Mouse (Mus musculus): ENCODE data around the gene Map3k4. TPM values are rescaled to one million over a fixed set of nuclear protein-coding genes. Genes with fewer than 3 reads are reported as not detected.
"Not testable (repeated sequence)": the region's sequence is repeated elsewhere in the genome, so short reads cannot be mapped to it uniquely, and the experiment has no call there.

Gene Map3k4
- polyA plus RNA-seq, 1 experiment = 19.6 TPM

- no peaks in the 10 kb centered on the region for H3K27me3 ChIP-seq (ENCODE audit: control insufficient read depth, insufficient read depth, insufficient read length)
- no peaks in the 10 kb centered on the region for H3K36me3 ChIP-seq (ENCODE audit: control insufficient read depth, insufficient read depth)
- peak overlapping the region; percentile 20 for H3K4me2 ChIP-seq (ENCODE audit: low read depth)
- peaks cover 60% of the 10 kb centered on the region for H3K79me2 ChIP-seq (ENCODE audit: control insufficient read depth, insufficient read depth)
- no peak overlapping the region for H3K4me3 ChIP-seq
- TF ChIP-seq USF1 (IDR thresholded peaks at IDR 0.05; ENCODE audit: low read depth) (no peak), MYOG (IDR thresholded peaks at IDR 0.05; ENCODE audit: control insufficient read depth in 1 of 3, insufficient read depth in 1 of 3, insufficient read length in 2 of 3, low read depth in 2 of 3) (no peak), POLR2A (IDR thresholded peaks at IDR 0.05; ENCODE audit: insufficient read length, low read depth) (no peak), TCF12 (IDR thresholded peaks at IDR 0.05; ENCODE audit: insufficient read depth, poor library complexity, severe bottlenecking) (no peak), E2F4 (IDR thresholded peaks at IDR 0.05; ENCODE audit: insufficient read depth) (no peak), CEBPB (IDR thresholded peaks at IDR 0.05; ENCODE audit: insufficient read depth, poor library complexity, severe bottlenecking) (no peak)
- no peak overlapping the region for H3ac ChIP-seq (ENCODE audit: control insufficient read depth, insufficient read length)
Measured at GRCm38 (mm10) chr17:12291151-12291550, 27.4 kb downstream of the Map3k4 start.

GRCm38 (mm10) chr17:12290735-12291134 lies 27.9 kb downstream of the Map3k4 start:
- Histone ChIP-seq H3K4me3 (no peak overlapping the region), H3K4me2 (ENCODE audit: low read depth) (peak overlapping the region; percentile 20), H3K36me3 (ENCODE audit: control insufficient read depth, insufficient read depth) (no peaks in the 10 kb centered on the region), H3ac (ENCODE audit: control insufficient read depth, insufficient read length) (no peak overlapping the region), H3K27me3 (ENCODE audit: control insufficient read depth, insufficient read depth, insufficient read length) (no peaks in the 10 kb centered on the region), H3K79me2 (ENCODE audit: control insufficient read depth, insufficient read depth) (peaks cover 60% of the 10 kb centered on the region)
- TF ChIP-seq CEBPB (IDR thresholded peaks at IDR 0.05; ENCODE audit: insufficient read depth, poor library complexity, severe bottlenecking) = peak; percentile 86
- TF ChIP-seq TCF3 (IDR thresholded peaks at IDR 0.05; ENCODE audit: insufficient read length, low read depth) = no peak
- no peak for TF ChIP-seq MYOD1 (IDR thresholded peaks at IDR 0.05; ENCODE audit: control insufficient read depth in 1 of 3, insufficient read length in 2 of 3, low read depth in 2 of 3)
- no peak for TF ChIP-seq TCF12 (IDR thresholded peaks at IDR 0.05; ENCODE audit: insufficient read depth, poor library complexity, severe bottlenecking)
- no peak for TF ChIP-seq USF1 (IDR thresholded peaks at IDR 0.05; ENCODE audit: low read depth)
- TF ChIP-seq POLR2A (IDR thresholded peaks at IDR 0.05; ENCODE audit: insufficient read length, low read depth) = no peak
- no peak for TF ChIP-seq E2F4 (IDR thresholded peaks at IDR 0.05; ENCODE audit: insufficient read depth)

GRCm38 (mm10) chr17:12289836-12290235 lies 28.8 kb downstream of the Map3k4 start:
- H3K4me2 ChIP-seq (ENCODE audit: low read depth) = not testable (repeated sequence)

GRCm38 (mm10) chr17:12288871-12289270 lies 29.7 kb downstream of the Map3k4 start:
- Histone ChIP-seq H3K4me3 (no peak overlapping the region), H3ac (ENCODE audit: control insufficient read depth, insufficient read length) (no peak overlapping the region), H3K27me3 (ENCODE audit: control insufficient read depth, insufficient read depth, insufficient read length) (no peaks in the 10 kb centered on the region), H3K36me3 (ENCODE audit: control insufficient read depth, insufficient read depth) (no peaks in the 10 kb centered on the region), H3K4me2 (ENCODE audit: low read depth) (no peak overlapping the region), H3K79me2 (ENCODE audit: control insufficient read depth, insufficient read depth) (peaks cover 42% of the 10 kb centered on the region)
- TF ChIP-seq TCF3 (IDR thresholded peaks at IDR 0.05; ENCODE audit: insufficient read length, low read depth) = no peak
- no peak for TF ChIP-seq REST (IDR thresholded peaks at IDR 0.05; ENCODE audit: insufficient read depth, insufficient read length)
- no peak for TF ChIP-seq SRF (IDR thresholded peaks at IDR 0.05; ENCODE audit: control insufficient read depth, insufficient read length, low read depth)
- no peak for TF ChIP-seq E2F4 (IDR thresholded peaks at IDR 0.05; ENCODE audit: insufficient read depth)
- TF ChIP-seq POLR2A (IDR thresholded peaks at IDR 0.05; ENCODE audit: insufficient read length, low read depth) = no peak
- no peak for TF ChIP-seq TCF12 (IDR thresholded peaks at IDR 0.05; ENCODE audit: insufficient read depth, poor library complexity, severe bottlenecking)
- no peak for TF ChIP-seq MYOG (IDR thresholded peaks at IDR 0.05; ENCODE audit: control insufficient read depth in 1 of 3, insufficient read depth in 1 of 3, insufficient read length in 2 of 3, low read depth in 2 of 3)
- no peak for TF ChIP-seq CEBPB (IDR thresholded peaks at IDR 0.05; ENCODE audit: insufficient read depth, poor library complexity, severe bottlenecking)
- no peak for TF ChIP-seq POLR2AphosphoS2 (IDR thresholded peaks at IDR 0.05; ENCODE audit: insufficient read length, low read depth)

More at GRCm38 (mm10) chr17:12289836-12290235, 28.8 kb downstream of the Map3k4 start:
- not testable (repeated sequence) for H3ac ChIP-seq (ENCODE audit: control insufficient read depth, insufficient read length); H3K36me3 ChIP-seq (ENCODE audit: control insufficient read depth, insufficient read depth); H3K4me3 ChIP-seq; H3K27me3 ChIP-seq (ENCODE audit: control insufficient read depth, insufficient read depth, insufficient read length)
- peaks cover 51% of the 10 kb centered on the region for H3K79me2 ChIP-seq (ENCODE audit: control insufficient read depth, insufficient read depth)

- H3K36me3 ChIP-seq (ENCODE audit: control insufficient read depth, insufficient read depth) = no peaks in the 10 kb centered on the region
- no peak overlapping the region for H3ac ChIP-seq (ENCODE audit: control insufficient read depth, insufficient read length)
- no peaks in the 10 kb centered on the region for H3K27me3 ChIP-seq (ENCODE audit: control insufficient read depth, insufficient read depth, insufficient read length)
- peaks cover 12% of the 10 kb centered on the region for H3K79me2 ChIP-seq (ENCODE audit: control insufficient read depth, insufficient read depth)
- H3K4me3 ChIP-seq = no peak overlapping the region
- no peak overlapping the region for H3K4me2 ChIP-seq (ENCODE audit: low read depth)
- no peak for TF ChIP-seq TCF3 (IDR thresholded peaks at IDR 0.05; ENCODE audit: insufficient read length, low read depth)
- no peak for TF ChIP-seq CEBPB (IDR thresholded peaks at IDR 0.05; ENCODE audit: insufficient read depth, poor library complexity, severe bottlenecking)
- no peak for TF ChIP-seq TCF12 (IDR thresholded peaks at IDR 0.05; ENCODE audit: insufficient read depth, poor library complexity, severe bottlenecking)
- TF ChIP-seq USF1 (IDR thresholded peaks at IDR 0.05; ENCODE audit: low read depth) = no peak
- no peak for TF ChIP-seq MAX (IDR thresholded peaks at IDR 0.05; ENCODE audit: low read depth)
- no peak for TF ChIP-seq POLR2A (IDR thresholded peaks at IDR 0.05; ENCODE audit: insufficient read length, low read depth)
- no peak for TF ChIP-seq E2F4 (IDR thresholded peaks at IDR 0.05; ENCODE audit: insufficient read depth)
- no peak for TF ChIP-seq MYOD1 (IDR thresholded peaks at IDR 0.05; ENCODE audit: control insufficient read depth in 1 of 3, insufficient read length in 2 of 3, low read depth in 2 of 3)
- TF ChIP-seq MYOG (IDR thresholded peaks at IDR 0.05; ENCODE audit: control insufficient read depth in 1 of 3, insufficient read depth in 1 of 3, insufficient read length in 2 of 3, low read depth in 2 of 3) = no peak
- no peak for TF ChIP-seq POLR2AphosphoS2 (IDR thresholded peaks at IDR 0.05; ENCODE audit: insufficient read length, low read depth)
- TF ChIP-seq SRF (IDR thresholded peaks at IDR 0.05; ENCODE audit: control insufficient read depth, insufficient read length, low read depth) = no peak
- TF ChIP-seq REST (IDR thresholded peaks at IDR 0.05; ENCODE audit: insufficient read depth, insufficient read length) = no peak
Measured at GRCm38 (mm10) chr17:12279810-12280209, 38.8 kb downstream of the Map3k4 start.

All from myocyte (in vitro differentiated cells).